Mouse (Mus musculus): Measurements from ENCODE around the gene Slc18a3. TPM values are rescaled to one million over a fixed set of nuclear protein-coding genes. Genes with fewer than 3 reads are reported as not detected.

Gene Slc18a3
- total RNA-seq (2021): under 1 TPM in 1 of 2 experiments, not detected in 1; 0.17 TPM

DNA sequence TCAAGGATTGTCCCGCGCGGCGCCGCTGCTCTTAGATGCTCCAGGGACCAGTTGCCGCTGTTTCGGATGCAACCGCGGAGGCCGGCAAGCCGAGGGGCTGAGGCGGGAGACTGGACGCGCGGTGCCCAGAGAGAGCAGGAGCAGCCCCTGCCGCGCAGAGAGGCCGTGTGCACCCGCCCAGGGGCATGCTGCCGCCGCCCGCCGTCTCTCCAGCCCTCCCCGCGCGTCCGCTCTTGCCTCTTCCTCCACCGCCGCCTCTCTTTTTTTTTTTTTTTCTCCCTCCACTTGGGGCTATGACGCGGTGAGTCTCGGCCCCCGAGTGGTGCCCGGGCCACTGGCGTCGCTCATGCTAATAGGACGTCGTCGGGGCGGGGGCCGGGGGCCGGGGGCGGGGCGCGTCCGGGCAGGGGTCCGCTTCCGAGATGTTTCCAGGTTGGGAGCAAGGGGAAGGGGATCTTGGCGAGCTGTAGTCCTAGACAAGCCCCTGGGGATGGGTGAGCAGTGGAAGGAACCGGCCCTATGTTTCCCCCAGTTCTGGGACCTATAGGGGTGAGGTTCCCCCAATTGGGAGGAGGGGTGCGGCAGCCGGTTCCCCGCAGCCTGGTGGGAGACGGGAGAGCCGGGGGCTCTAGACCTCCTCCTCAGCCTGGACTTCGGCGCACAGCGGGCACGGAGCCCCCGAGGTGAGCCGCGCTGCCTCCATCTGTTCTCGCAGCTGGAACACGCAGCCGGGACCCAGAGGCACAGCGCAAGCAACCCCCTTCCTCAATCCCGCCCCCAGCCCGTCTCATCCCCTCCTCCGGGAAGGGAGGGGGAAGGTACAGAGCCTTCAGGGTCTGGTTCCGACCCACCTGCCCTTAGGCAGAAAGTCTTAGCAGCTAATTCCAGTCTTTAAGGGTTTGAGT is at the start of gene Slc18a3:
Slc18a3 (minus strand) TSS at position 250 of the 905 bp plus-strand sequence.
- intact Hi-C loops (cut with DNase I): no loop called here
- DNase-seq: no peak

DNA sequence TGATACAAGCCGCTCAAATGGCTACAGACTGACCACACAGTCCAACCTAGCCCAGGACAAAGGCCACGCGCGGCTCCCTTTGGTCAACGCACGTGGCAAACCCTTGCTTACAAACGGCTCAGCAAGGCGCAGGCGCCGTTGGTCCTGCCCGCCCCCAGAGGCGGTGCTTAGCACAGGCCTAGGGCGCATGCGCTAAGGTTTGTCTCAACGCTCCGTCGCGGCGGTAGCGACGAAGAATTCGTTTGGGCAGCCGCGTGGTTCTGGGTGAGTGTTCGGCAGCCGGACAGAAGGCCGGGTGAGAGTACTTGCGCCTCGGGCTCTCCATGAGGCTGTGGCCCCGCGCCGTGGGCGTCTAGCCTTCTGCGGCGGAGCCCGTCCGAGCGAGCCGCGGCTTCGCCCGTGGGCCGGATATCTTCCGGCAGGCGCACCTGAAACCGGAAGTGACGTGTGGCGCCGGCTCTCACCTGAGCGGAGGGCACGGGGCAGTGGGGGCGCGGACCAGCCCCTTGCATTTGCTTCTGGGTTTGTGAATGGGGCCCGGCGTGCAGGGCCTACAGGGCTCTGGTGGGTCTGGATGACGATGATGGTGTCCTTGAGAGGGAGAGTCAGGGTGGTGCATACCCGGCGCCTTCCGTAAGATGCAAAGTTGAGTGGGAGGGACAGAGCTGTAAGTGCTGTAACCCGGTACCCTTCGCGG is 48.8 kb upstream of the Slc18a3 start, which contains the start of gene Ercc6:
Ercc6 (plus strand) TSS at position 186 of the 697 bp plus-strand sequence.
- intact Hi-C loops (cut with DNase I): no loop called here
- peak; percentile 95 to 96 for DNase-seq

DNA sequence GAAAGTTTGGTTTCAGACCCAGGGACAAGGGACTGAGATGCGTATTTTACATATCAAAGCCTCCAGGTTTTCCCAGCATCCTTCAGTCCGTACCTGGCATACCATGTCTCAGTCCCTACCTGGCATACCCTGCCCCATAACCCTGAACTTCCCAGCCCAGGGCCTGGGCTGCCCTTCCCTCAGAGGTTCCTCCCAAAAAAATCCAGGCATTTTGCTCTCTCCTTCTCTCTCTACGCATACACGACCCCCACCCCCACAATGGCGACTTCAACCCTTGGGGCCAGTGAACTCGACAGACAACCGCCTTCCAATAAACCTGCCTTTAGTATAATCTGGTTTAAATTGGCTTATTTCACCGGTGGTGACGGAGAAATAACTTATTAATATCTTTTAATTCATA is 48.3 kb upstream of the Slc18a3 start:
- DNase-seq: no peak
- intact Hi-C loops (cut with DNase I): no loop called here

DNA sequence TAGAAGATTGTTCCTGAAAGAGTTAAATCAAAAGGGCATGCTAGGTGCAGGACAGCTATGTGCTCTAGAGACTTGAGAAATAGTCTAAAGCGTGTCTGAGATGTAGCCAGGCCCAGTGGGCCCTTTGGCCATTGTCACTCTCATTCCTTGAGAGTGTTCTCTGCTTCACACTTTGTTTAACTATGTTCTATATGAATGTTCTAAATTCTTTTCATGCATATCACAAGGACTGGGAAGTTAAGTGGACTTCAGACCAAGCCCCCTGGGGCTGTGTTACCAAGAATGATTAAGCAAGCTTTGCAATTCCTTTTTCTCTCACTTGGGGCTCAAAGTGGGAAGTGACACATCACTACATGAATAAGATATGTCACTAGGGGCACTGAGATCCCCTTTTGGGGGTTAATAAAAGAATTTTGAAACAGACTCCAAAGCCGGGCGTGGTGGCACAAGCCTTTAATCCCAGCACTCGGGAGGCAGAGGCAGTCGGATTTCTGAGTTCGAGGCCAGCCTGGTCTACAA is 44.9 kb upstream of the Slc18a3 start:
- DNase-seq: no peak
- intact Hi-C loops (cut with DNase I): no loop called here

DNA sequence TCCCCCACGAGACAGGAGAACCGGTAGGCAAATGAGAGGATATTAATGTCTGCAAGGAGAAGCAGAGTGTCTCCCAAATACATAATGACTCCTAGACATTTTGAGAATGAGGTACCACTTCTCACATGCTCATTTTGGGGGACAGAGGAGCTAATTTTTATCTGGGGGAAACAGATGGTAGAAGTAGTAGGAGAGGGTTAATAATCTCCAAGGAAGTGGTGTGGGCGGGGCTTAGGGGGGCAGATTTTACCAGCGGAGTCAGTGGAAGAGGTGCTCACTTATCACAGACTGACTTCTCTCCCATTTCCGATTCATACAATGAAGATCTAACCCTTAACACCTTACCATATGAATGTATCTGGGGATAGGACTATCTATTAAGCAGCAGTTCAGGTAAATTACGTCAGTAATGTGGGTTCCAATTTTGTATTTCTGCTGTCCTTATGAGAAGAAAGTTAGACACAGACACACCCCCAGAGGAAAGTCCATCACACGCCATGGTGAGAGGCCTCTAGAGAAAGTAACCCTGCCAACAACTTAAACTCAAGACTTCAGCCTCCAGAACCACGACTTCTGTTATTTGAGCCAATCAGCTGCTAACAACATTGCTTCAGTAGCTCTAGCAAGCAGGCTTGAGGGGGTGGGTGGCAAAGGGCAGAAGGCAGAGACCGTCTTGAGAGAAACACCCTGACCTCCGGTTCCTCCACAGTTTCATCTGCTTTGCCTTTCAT is 43.6 kb upstream of the Slc18a3 start:
- intact Hi-C loops (cut with DNase I): no loop called here

DNA sequence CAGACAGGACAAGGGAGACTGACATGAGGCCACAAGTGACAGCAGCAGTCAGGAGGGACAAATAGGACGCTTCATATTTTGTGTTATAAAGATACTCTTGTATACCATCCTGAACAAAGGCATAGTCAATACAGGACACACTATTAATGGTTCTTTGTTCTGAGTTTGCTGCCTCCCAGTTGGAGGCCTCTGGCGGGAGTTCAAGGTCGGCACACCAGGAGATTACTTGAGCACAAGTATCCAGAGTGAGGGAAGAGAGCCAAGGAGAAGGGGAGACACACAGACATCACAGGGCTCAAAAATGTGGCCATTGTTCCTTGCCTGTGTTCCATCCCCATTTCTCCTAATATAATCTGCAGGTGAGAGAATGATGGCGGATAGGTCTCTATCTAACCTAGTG is 42.6 kb upstream of the Slc18a3 start:
- DNase-seq: no peak
- intact Hi-C loops (cut with DNase I): no loop called here

More for the DNA sequence above, 43.6 kb upstream of the Slc18a3 start:
- DNase-seq: no peak

DNA sequence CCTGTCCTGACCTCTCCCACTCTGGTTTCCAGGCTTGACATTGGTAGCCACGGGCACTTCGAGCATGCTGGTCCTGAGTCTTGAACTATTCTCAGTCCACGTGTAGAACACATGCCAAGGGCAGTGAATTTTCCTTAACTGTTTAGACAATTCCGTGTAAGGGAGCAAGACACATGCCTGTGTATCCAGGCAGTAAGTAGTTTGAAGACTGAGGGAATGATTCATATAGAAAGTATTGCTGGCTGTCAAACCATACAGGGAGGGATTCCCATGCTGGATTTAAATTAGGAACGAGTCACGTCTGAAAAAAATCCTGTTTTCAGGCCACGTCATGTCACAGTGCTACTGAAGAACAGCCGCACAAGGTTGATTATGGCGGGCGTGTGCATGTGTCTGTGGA is 41.7 kb upstream of the Slc18a3 start:
- intact Hi-C loops (cut with DNase I): no loop called here
- no peak for DNase-seq

DNA sequence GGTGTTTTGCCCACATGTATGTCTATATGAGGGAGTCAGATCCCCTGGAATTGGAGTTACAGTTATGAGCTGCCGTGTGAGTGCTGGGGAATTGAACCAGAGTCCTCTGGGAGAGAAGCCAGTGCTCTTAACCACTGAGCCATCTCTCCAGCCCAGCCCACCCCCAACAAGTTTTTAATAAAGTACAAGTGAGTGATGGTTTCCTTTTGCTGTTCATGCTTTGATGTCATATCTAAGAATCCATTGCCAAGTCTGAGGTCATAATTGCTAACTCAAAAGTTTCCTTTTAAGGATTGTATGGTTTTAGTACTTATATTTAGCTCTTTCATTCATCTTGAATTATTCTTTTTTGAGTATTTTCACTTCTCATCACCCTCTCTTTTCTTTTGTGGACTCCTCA is 39.2 kb upstream of the Slc18a3 start:
- no peak for DNase-seq
- intact Hi-C loops (cut with DNase I): no loop called here

DNA sequence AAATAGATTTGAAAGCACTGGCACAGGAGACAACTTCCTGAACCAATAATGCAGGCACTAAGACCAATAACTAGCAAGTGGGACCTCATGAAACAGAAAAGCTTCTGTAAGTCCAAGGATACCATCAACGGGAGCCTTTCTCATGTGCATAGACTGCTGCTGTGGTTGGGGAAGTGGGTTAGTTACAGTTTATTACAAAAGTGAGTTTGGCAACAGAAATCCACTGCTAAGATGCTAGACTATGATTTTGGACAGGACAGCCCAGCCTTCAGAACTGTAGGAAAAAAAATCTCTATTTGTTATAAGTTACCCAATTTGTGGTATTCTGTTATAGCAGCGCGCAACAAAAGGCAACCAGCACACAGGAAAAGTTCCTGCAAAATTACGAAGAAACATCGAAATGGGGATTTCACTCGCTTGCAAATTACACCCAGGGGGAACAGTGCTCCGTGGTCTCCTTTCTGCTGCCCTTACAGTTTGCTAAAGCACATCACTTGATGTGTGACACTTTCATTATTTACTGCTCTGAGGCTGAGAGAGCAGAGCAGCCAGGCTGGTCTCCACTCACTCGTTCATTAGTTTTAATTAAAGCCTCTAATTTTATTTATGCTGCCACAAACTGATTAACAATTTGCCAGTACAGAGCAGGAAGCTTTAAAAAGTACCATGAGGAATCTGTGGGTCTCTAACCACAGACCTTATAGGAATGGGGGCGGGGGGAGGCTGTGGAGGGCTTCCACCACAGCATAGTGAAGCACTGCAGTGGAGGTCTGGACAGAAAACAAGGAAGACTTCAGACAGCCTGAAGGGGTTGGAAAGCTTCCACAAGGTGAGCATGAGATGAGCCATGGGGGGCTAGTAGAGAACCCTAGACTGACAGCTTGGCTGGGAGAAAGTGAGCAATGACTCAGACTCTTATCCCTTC is 38.4 kb upstream of the Slc18a3 start:
- intact Hi-C loops (cut with DNase I): no loop called here
- DNase-seq: no peak

DNA sequence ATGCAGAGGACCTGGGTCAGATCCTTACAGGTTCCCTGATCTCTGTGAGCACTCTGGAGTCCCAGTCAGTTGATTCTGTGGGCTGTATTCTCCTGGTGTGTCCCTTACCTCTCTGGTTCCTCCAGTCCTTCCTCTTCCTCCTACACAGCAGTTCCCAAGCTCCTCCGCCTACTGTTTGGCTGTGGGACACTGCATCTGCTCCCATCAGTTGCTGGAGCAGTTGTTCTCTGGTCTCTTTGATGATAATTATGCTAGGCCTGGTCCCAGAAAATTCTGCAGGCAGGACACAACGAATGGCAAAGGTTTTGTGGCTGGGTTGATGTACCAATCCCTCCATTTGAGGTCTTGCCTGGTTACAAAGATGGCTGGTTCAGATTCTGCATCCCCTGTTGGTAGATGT is 36.7 kb upstream of the Slc18a3 start:
- intact Hi-C loops (cut with DNase I): no loop called here
- DNase-seq: no peak

DNA sequence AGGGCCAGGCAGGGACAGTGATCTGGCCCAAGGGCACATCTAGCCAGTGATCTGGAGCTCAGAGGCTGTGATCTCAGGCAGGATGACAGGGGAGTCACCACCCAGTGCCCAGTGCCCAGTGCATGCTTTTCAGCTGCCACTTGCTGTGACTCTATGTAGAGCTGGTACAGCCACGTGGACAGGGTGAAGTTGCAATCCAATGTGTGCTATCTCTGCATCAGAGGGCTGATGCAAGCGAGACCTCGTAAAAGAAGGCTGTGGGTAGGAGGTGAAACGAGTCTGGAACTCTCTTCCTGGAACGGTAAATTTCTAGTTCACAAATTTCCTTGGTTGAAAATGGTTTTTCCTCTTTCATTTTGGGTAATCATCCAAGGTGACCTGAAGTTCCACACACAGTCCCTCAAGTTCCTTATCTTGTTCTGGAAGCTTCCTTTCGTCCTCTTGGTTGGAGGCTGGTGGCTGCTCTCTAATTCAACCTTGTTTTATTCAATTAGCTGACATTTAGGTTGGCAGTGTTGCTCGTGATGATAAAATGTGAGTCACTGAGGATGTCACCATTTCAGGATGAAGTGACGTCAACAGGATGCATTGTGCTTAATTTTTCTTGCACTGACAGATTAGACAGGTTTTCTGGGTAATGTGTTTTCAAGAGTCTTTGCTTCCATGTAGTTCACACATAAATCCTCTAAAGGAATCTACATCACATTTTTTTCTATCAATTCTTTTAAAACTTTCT is 31.6 kb upstream of the Slc18a3 start:
- intact Hi-C loops (cut with DNase I): no loop called here
- no peak for DNase-seq

DNA sequence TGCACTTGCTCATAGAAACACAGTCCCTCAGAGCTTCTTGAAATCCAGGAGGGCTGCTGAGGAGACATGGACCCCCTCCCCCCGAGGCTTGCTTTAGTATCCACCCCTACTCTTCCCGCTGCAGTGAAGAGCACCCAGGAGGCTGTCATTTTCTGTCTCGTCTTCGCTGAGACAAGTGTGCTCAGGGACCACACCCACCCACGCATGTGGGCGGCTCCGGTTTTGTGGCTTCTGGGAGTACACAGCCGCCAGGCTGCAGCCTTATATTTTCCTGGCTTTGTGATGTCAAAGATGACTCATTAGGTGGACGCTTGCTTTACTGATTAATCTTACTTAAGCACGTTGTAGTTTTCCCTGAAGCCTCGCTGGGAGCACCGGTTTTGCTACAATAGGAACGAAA is 27.9 kb upstream of the Slc18a3 start:
- no peak for DNase-seq
- intact Hi-C loops (cut with DNase I): no loop called here

DNA sequence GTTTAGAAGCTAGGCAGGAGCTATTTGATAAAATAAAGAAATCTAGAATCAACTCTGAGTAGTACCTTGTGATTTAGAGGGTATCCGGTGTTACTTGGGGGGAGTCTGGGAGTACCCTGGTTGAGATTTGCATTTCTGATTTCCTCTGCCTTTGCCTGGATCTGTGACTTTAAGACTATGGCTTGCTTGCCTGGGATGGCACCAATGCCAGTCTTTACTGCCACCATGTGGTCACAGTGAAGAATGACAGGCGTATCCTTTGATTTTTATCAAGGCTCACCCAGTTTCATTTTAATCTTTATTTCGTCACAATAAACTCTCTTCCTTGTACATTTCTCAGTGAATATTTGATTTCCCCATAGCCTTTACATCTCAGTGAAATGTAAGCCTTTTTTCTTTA is 17.4 kb upstream of the Slc18a3 start:
- intact Hi-C loops (cut with DNase I): loop anchor here (1.0 to 5.0 kb wide), 2 partner anchors 170 to 254 kb away; no protein-coding TSS in a partner anchor
- no peak for DNase-seq

DNA sequence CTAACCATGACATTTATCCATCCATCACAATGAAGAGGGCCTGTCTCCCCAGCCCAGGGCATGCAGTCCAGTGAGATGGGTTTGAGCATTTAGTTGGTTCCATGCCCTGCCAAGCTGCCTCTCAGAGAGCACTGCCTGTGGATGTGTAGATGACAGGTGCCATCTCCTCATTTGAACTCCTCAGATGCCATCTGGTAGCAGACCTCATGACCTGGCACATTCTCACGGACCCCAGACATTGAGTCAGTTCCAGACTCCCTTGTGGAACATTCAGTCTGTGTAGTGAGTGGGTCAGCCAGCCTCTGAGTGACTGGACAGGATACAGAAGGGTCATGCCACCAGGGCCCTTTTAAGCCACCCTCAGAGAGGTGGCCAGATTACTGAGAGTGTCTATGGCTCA is 12.9 kb upstream of the Slc18a3 start:
- no peak for DNase-seq
- intact Hi-C loops (cut with DNase I): no loop called here

DNA sequence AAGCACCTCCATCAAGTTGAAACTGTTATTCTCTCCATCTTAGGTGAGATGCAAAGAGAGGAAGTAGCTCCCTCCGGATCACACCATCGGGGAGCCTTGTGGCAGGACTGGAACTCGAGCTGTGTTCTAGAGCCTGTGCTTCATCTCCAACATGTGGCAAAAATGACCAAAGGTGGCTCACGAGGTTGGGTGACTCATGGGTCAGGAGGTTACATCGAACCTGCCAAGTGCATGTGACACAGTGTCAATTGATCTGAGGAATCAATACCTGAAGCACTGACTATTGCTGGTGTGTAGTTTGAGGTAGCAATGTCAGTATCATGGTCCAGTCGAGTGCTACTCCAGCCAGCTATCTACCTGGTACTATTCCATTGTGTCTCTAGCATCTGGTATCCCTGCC is 11.9 kb upstream of the Slc18a3 start:
- DNase-seq: no peak
- intact Hi-C loops (cut with DNase I): no loop called here

DNA sequence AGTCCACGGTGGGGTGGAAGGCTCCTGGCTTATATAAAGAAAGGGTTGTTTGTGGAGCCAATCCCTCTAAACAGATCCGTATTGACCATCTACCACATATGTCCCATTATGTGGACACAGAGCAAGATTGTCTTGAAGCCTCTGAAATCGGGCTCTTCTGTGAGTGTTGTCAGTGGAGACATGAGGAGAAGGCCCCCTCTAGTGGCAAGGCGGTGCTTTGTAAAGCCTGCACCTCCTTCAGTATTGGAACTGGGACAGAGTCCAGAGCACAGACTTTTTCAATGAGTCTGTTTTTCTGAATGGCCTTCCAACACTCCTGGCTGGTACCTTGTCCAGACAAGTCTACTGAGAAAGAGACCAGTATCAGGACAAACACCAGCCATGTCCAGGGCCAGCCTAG is 8.3 kb upstream of the Slc18a3 start:
- DNase-seq: peak; percentile 13 to 21
- intact Hi-C loops (cut with DNase I): no loop called here

DNA sequence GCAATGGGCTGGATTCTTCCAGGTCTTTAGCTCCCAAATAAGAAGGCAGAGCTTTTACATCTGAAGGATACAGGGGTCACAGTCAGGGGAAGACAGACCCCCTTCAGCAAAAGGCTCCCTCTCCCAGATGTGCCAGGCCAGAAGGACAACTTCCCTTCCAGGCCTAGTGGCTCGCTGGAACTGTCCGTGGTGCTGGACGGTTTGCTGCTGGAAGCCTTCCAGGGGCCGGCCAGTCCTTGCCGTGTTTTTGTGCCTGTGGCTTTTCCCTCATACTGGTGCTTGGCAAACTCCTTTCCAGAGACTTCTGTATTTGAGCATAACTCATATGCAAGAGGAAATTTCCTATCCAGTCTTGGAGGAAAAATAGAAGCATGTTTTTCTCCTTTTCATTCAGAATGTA is 3.0 kb upstream of the Slc18a3 start:
- intact Hi-C loops (cut with DNase I): no loop called here
- peak; percentile 51 to 63 for DNase-seq

DNA sequence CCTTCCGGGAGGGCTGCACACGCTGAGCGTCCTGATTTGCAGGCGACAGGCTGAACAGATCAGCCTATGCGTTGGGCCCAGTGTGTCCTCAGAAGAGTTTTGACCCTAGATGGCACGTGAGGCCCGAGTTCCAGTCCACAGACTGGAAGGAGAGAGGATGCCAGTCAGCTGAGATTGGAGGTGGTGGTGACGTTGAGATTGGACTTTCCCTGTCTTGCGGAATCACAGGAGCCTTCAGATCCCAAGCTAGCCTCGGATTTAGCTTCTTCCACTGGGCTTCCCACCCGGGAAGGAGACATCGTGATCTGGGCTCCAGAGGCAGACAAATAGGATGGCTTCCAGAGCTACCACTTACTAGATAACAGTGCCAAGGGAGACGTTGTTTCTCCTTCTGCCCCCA is 1.2 kb upstream of the Slc18a3 start, which contains the start of gene Chat:
Chat (minus strand) TSS at position 101 of the 400 bp plus-strand sequence.
- no peak for DNase-seq
- intact Hi-C loops (cut with DNase I): no loop called here

DNA sequence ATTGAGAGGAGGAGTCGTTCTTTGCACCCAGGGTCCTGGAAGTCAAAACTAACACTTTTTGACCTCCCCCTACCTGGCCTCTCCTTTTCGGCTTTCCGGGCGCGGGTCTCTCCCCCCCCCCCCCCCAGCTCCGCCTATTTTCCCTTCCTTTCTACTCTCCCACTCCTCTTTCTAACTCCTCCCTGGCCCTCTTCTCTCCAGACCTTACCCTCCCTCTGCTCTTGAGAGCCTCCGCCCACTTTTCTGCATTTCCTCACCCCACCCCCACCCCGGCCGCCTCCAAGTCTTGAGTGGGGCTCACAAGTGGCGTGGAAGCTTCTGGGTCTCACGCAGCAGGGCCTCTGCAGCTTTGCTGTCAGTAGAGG is 838 bp upstream of the Slc18a3 start:
- intact Hi-C loops (cut with DNase I): no loop called here
- no peak for DNase-seq
